Mouse (Mus musculus) thymus, adult 2 months (tissue): Measurements from ENCODE around the gene Npr1.

ENCODE experiments used
- CTCF ChIP-seq: fragments of 200-500 bp; IDR thresholded peaks from 2 replicates; pipeline ENCODE4 v1.5.1; 2012; ENCODE audit warnings: mild to moderate bottlenecking, control low read depth, low read length, moderate library complexity, borderline replicate concordance; ENCODE audit not compliant: control insufficient read depth, poor library complexity, insufficient read depth; ENCODE audit errors: extremely low read depth
- POLR2A ChIP-seq: fragments of 200-500 bp; IDR thresholded peaks from 2 replicates; pipeline ENCODE4 v1.6.1; 2012; ENCODE audit warnings: mild to moderate bottlenecking, low read length, control low read depth, moderate library complexity; ENCODE audit not compliant: control insufficient read depth, poor library complexity, insufficient read depth; ENCODE audit errors: extremely low read depth

DNA sequence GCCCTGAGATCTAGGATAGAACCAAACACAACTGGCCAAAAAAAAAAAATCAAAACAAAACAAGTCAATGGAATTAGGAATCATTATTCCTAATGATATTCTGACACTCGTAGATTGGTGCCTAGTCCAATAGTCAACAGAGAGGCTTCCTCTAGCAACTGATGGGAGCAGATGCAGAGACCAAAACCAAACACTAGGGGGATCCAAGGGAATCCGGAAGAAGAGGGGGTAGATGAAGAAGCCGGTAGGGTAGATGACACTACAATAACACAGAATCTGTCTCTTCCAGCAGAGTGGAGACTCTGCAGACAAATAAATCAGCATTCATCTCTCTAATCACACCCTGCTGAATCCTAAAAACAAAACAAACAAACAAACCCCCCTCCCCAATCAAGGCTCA, 6.5 kb upstream of the Npr1 start:
- TF ChIP-seq CTCF (no peak), POLR2A (no peak)
